Mouse (Mus musculus): ENCODE data around the gene Gbp7. TPM values are rescaled to one million over a fixed set of nuclear protein-coding genes. Genes with fewer than 3 reads are reported as not detected.

Gene Gbp7
- 6.1 and 8.6 TPM in 2 replicates for polyA plus RNA-seq (2012; ENCODE audit: insufficient read depth, insufficient read length, missing spikeins)

GRCm38 (mm10) chr3:142530087-142530953 is at the start of gene Gbp7:
TSS of gene Gbp7 (plus strand) at chr3:142530342.
- peak within 1 kb of the TSS; percentile 70 for H3K27ac ChIP-seq (replicated peaks; ENCODE audit: low read depth, low read length)
- H3K4me3 ChIP-seq (ENCODE audit: insufficient read depth, low read depth, low read length), result peak within 1 kb of the TSS; percentile 70
- H3K4me1 ChIP-seq (ENCODE audit: control insufficient read depth, insufficient read depth, insufficient read length, low read length), result peaks cover 10% of the 10 kb centered on the region; the same call in 1 of the 2 replicates

- peaks cover 6% of the 10 kb centered on the region; the same call in 1 of the 2 replicates for H3K4me1 ChIP-seq (ENCODE audit: control insufficient read depth, insufficient read depth, insufficient read length, low read length)
- no peak overlapping the region for H3K4me3 ChIP-seq (ENCODE audit: insufficient read depth, low read depth, low read length)
- no peak overlapping the region for H3K27ac ChIP-seq (replicated peaks; ENCODE audit: low read depth, low read length)
These were observed 39.7 kb upstream of the Gbp7 start for GRCm38 (mm10) chr3:142490465-142490864.

GRCm38 (mm10) chr3:142493536-142494061 is 36.5 kb upstream of the Gbp7 start, which contains the start of gene Gbp5:
TSS of gene Gbp5 (plus strand) at chr3:142493978.
- peak within 1 kb of the TSS; percentile 64 for H3K27ac ChIP-seq (replicated peaks; ENCODE audit: low read depth, low read length)

GRCm38 (mm10) chr3:142495146-142495655 is 34.9 kb upstream of the Gbp7 start:
- H3K4me3 ChIP-seq (ENCODE audit: insufficient read depth, low read depth, low read length), result no peak overlapping the region
- H3K4me1 ChIP-seq (ENCODE audit: control insufficient read depth, insufficient read depth, insufficient read length, low read length), result peaks cover 6% of the 10 kb centered on the region; the same call in 1 of the 2 replicates
- peak overlapping the region; percentile 44 for H3K27ac ChIP-seq (replicated peaks; ENCODE audit: low read depth, low read length)

More at GRCm38 (mm10) chr3:142493536-142494061, 36.5 kb upstream of the Gbp7 start, which contains the start of gene Gbp5:
- Histone ChIP-seq H3K4me3 (ENCODE audit: insufficient read depth, low read depth, low read length) (no peak within 1 kb of the TSS; the same call in 1 of the 2 replicates), H3K4me1 (ENCODE audit: control insufficient read depth, insufficient read depth, insufficient read length, low read length) (peaks cover 6% of the 10 kb centered on the region; the same call in 1 of the 2 replicates)

GRCm38 (mm10) chr3:142496113-142497101 is 33.7 kb upstream of the Gbp7 start:
- H3K27ac ChIP-seq (replicated peaks; ENCODE audit: low read depth, low read length), result peak overlapping the region; percentile 76
- peaks cover 9% of the 10 kb centered on the region for H3K4me1 ChIP-seq (ENCODE audit: control insufficient read depth, insufficient read depth, insufficient read length, low read length)
- peak overlapping the region; percentile 67 for H3K4me3 ChIP-seq (ENCODE audit: insufficient read depth, low read depth, low read length)

GRCm38 (mm10) chr3:142497123-142497841 is 32.9 kb upstream of the Gbp7 start:
- peaks cover 9% of the 10 kb centered on the region for H3K4me1 ChIP-seq (ENCODE audit: control insufficient read depth, insufficient read depth, insufficient read length, low read length)
- peak overlapping the region; percentile 76 for H3K27ac ChIP-seq (replicated peaks; ENCODE audit: low read depth, low read length)
- peak overlapping the region; percentile 67 for H3K4me3 ChIP-seq (ENCODE audit: insufficient read depth, low read depth, low read length)

- Histone ChIP-seq H3K4me3 (ENCODE audit: insufficient read depth, low read depth, low read length) (peak overlapping the region; percentile 28), H3K27ac (replicated peaks; ENCODE audit: low read depth, low read length) (peak overlapping the region; percentile 11; the same call in 1 of the 2 replicates), H3K4me1 (ENCODE audit: control insufficient read depth, insufficient read depth, insufficient read length, low read length) (peaks cover 9% of the 10 kb centered on the region)
These were observed 31.2 kb upstream of the Gbp7 start for GRCm38 (mm10) chr3:142498941-142499340.

- no peak overlapping the region for H3K4me3 ChIP-seq (ENCODE audit: insufficient read depth, low read depth, low read length)
- peaks cover 10% of the 10 kb centered on the region; the same call in 1 of the 2 replicates for H3K4me1 ChIP-seq (ENCODE audit: control insufficient read depth, insufficient read depth, insufficient read length, low read length)
These were observed 2.0 kb upstream of the Gbp7 start for GRCm38 (mm10) chr3:142528116-142528515.

GRCm38 (mm10) chr3:142529597-142529996 is 545 bp upstream of the Gbp7 start:
- Histone ChIP-seq H3K4me3 (ENCODE audit: insufficient read depth, low read depth, low read length) (peak overlapping the region; percentile 70), H3K27ac (replicated peaks; ENCODE audit: low read depth, low read length) (peak overlapping the region; percentile 57), H3K4me1 (ENCODE audit: control insufficient read depth, insufficient read depth, insufficient read length, low read length) (peaks cover 10% of the 10 kb centered on the region; the same call in 1 of the 2 replicates)

More at GRCm38 (mm10) chr3:142528116-142528515, 2.0 kb upstream of the Gbp7 start:
- H3K27ac ChIP-seq (replicated peaks; ENCODE audit: low read depth, low read length), result no peak overlapping the region

GRCm38 (mm10) chr3:142531595-142531994 is 1.5 kb downstream of the Gbp7 start:
- Histone ChIP-seq H3K4me1 (ENCODE audit: control insufficient read depth, insufficient read depth, insufficient read length, low read length) (peaks cover 10% of the 10 kb centered on the region; the same call in 1 of the 2 replicates), H3K27ac (replicated peaks; ENCODE audit: low read depth, low read length) (no peak overlapping the region), H3K4me3 (ENCODE audit: insufficient read depth, low read depth, low read length) (peak overlapping the region; percentile 29; the same call in 1 of the 2 replicates)

- Histone ChIP-seq H3K4me1 (ENCODE audit: control insufficient read depth, insufficient read depth, insufficient read length, low read length) (peaks cover 10% of the 10 kb centered on the region; the same call in 1 of the 2 replicates), H3K4me3 (ENCODE audit: insufficient read depth, low read depth, low read length) (no peak overlapping the region), H3K27ac (replicated peaks; ENCODE audit: low read depth, low read length) (no peak overlapping the region)
These were observed 3.0 kb downstream of the Gbp7 start for GRCm38 (mm10) chr3:142533185-142533584.

GRCm38 (mm10) chr3:142535667-142536066 is 5.5 kb downstream of the Gbp7 start:
- H3K27ac ChIP-seq (replicated peaks; ENCODE audit: low read depth, low read length), result no peak overlapping the region
- peaks cover 3% of the 10 kb centered on the region; the same call in 1 of the 2 replicates for H3K4me1 ChIP-seq (ENCODE audit: control insufficient read depth, insufficient read depth, insufficient read length, low read length)
- H3K4me3 ChIP-seq (ENCODE audit: insufficient read depth, low read depth, low read length), result no peak overlapping the region

- H3K27ac ChIP-seq (replicated peaks; ENCODE audit: low read depth, low read length), result no peak overlapping the region
- H3K4me1 ChIP-seq (ENCODE audit: control insufficient read depth, insufficient read depth, insufficient read length, low read length), result no peaks in the 10 kb centered on the region
- H3K4me3 ChIP-seq (ENCODE audit: insufficient read depth, low read depth, low read length), result no peak overlapping the region
These were observed 11.2 kb downstream of the Gbp7 start for GRCm38 (mm10) chr3:142541391-142541790.
